Mouse (Mus musculus) layer of hippocampus, postnatal 14 days (tissue): Measurements from ENCODE around the gene Enc1. TPM values are rescaled to one million over a fixed set of nuclear protein-coding genes. Genes with fewer than 3 reads are reported as not detected.
A peak's percentile ranks its signal among the peaks of the same experiment; 100 is the strongest.

Source experiments
- DNase-seq, 2 experiments: peaks; one replicate each; pipeline ENCODE4 v3.0.0; 2021 to 2022; ENCODE audit warnings: low spot score in 2 of 2, mixed read lengths in 1 of 2
- long read RNA-seq, 2 experiments: library from polyadenylated mRNA; stranded (forward); transcript quantifications; one replicate each; pipeline ENCODE4 v2.0.0; 2021
- total RNA-seq, 2 experiments: library from RNA; stranded (reverse); gene quantifications; 2 replicates each; pipeline ENCODE4 v1.2.3; 2021

Gene Enc1
- 100 to 1,000 TPM; 582 to 626 TPM for total RNA-seq
- long read RNA-seq, experiment 1, partial matches to known transcripts: 1 of 53 reads
- long read RNA-seq, experiment 1, other reads (novel, unspliced or antisense): 52 of 53 reads
- long read RNA-seq, experiment 2, full-length matches to known transcripts: 2 of 80 reads
- long read RNA-seq, experiment 2, partial matches to known transcripts: 1 of 80 reads
- long read RNA-seq, experiment 2, other reads (novel, unspliced or antisense): 77 of 80 reads

DNA sequence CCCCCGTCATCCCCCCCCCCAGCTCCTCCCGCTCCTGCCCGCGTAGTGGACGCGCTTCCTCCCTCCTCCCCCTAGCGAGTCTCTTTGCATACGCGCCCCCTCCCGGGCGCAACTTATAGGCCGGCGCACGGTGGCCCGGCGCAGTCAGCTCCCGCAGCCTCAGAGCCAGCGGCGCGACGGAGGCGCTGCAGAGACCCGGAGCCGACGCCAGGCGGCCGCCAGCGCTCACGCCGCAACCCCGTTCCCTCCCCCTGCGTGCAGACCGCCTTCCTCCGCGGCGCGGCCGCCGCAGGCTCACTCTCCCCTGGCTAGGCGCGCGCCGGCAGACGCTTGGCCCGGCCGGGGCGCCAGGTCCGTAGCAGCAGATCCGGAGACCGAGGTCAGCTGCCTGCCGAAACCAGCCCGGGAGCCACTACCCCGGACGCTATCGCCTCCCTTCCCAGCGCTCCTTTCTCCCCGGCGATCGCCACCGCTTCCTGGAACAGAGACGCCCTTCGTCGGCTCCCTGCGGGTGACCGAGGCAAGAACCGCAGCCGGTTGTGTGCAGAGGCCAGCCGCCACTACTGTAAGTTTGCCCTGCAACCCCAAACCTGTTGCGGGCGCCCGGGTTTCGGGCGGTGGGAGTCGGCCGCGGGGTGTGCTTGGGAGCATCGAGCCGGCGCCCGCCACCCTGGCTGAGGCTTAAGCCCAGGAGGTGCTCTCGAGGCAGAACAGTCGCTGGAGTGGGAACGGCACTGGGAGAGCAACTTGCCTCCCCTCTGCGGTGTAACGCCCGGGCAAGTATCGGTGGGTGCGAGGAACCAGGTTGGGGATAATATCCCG is at the start of gene Enc1:
Enc1 (plus strand) TSS at position 141 of the 822 bp plus-strand sequence.
- DNase-seq: peak in 1 of 2 experiments; percentile 93

GRCm38 (mm10) chr13:97192649-97193048 is 48.3 kb upstream of the Enc1 start:
- DNase-seq: no peak

DNA sequence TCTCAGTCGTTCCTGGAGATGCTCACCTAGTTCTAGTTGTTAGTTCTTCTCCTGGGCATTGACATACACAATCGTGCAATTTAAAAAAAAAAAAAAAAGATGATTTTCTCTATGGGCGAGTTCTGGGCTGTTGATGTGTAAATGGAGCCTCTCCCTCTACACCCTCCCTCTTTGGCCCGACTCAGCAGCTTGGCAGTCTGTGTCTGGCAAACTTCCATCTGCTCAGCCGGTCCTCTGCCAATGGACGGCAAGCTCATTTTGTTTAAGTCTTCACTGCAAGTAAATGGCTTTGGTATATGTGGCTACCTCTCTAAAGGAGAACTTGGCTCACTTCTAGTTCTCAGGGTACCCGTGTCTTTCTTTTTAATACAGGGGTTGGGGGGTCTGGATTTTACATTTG is 47.5 kb upstream of the Enc1 start:
- peak; percentile 49 to 83 for DNase-seq

- no peak for DNase-seq
These were observed 44.5 kb upstream of the Enc1 start for GRCm38 (mm10) chr13:97196186-97196924.

GRCm38 (mm10) chr13:97196925-97197218 is 44.0 kb upstream of the Enc1 start:
- no peak for DNase-seq

- DNase-seq: peak; percentile 84 to 88
These were observed 42.9 kb upstream of the Enc1 start, which contains the start of gene Hexb for GRCm38 (mm10) chr13:97197932-97198562. TSS of gene Hexb (minus strand) at chr13:97198357.

GRCm38 (mm10) chr13:97199123-97199522 is 41.8 kb upstream of the Enc1 start:
- no peak for DNase-seq

DNA sequence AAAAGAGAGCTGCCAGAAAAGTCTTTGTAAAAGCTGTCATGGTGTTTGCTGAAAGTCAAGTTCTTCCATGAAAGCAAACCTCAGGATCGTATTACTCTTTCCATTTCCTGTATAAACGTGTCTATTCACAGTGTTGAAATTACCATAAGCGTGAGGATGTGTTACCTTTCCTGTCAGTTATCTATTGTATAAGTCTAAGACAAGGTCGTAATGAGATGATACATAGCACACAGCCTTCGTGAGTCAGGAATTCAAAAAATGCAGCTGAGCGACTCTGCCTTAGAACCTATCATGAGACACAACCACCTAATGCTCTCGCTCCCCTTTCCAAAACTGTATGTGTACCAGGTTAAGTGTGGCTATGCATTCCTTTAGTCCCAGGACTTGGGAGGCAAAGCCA is 39.8 kb upstream of the Enc1 start:
- no peak for DNase-seq

- DNase-seq: no peak
These were observed 39.0 kb upstream of the Enc1 start for GRCm38 (mm10) chr13:97201896-97202295.

DNA sequence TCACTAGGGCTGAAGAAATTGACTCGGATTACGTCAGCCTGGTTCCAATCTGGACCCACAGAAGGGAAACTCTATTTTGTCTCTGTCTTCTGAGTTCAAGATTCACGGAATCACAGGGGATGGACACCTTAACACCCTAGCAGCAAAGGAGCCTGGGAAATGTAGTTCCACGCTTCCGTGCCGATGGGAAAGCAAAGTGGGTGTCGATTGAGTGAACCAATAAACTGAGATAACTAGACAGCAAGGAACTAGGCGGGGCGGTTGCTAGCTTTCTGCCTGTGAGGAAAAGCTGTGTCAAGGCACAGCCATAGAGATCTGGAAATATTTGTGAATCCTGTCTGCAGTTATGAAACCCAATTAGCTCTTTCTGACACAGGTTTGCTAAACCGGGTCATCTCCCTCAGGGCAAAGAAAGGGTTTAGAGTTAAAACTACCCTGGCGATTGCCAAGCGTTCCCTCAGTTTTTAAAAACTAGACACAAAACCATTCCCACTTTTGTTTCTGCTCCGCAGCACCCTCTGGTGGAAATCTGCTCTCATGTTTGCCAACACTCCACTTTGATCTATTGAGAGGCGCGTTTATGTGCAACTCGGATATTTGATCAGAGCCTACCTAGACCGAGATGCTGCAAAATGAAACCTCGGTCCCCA is 35.7 kb upstream of the Enc1 start:
- peak; percentile 87 to 91 for DNase-seq

DNA sequence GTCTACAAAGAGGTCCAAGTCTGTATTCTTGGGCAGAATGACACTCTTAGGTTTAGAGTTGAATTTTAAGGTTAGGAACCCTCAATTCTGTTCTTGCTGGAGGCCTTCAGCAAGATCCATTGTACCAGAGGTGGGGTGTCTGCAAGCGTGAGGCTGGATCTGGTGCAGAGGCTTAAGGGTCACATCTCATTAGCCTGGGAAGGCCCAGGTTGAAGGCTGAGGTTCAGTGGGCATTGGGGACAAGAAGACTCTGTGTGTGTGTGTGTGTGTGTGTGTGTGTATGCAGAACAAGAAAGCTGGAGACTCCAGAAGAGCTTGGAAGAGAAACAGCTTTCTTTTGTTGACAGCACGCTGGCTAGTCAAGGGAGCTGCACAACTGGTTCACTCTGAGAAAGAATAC is 34.9 kb upstream of the Enc1 start:
- DNase-seq: no peak

DNA sequence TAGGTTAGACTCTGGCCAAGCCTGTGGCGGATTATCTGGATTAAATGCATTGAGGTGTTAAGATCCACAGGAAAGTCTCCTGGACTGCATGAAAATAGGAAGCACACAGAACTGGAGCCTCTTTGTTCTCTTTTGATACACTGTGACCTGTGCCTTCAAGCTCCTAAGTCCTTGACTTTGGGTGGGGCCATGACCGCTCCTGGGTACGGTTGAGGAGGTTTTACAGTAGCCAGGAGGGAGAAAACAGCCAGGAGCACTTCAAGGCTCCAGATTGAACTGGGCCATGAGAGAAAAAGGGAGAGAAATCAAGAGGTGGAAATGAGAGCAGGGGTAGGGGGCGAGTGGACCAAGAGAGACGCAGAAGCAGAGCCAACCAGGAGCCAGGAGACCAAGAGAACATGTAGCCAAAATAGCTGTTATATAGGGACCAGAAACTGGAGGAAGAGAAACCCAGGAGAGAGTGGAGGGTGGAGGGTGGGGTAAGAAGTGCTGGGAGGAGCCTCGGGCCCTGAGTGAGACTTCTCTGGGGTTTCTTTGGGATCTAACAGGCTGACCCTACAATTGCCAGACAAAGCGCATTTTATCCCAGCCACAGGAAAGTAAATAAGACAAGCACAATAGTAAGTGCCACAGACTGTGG is 33.3 kb upstream of the Enc1 start:
- DNase-seq: no peak

DNA sequence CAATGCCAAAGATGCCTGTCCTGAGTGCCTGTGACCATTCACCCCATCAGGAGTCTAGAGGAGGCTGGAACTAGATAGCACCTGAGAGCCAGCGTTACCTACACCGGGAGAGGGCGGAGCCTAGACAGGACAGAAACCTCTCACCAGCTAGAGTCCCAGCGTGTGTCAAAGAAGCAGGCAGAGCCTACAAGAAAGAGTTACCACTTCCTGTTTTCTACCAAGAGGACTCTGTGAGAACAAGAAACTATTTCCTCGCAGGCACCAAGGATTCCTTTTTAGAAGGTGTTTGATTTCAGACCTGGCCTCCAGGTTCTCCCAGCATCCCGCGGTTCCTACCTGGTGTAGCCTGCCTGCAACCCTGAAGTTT is 32.8 kb upstream of the Enc1 start:
- no peak for DNase-seq

- DNase-seq: no peak
These were observed 32.4 kb upstream of the Enc1 start for GRCm38 (mm10) chr13:97208500-97209010.

DNA sequence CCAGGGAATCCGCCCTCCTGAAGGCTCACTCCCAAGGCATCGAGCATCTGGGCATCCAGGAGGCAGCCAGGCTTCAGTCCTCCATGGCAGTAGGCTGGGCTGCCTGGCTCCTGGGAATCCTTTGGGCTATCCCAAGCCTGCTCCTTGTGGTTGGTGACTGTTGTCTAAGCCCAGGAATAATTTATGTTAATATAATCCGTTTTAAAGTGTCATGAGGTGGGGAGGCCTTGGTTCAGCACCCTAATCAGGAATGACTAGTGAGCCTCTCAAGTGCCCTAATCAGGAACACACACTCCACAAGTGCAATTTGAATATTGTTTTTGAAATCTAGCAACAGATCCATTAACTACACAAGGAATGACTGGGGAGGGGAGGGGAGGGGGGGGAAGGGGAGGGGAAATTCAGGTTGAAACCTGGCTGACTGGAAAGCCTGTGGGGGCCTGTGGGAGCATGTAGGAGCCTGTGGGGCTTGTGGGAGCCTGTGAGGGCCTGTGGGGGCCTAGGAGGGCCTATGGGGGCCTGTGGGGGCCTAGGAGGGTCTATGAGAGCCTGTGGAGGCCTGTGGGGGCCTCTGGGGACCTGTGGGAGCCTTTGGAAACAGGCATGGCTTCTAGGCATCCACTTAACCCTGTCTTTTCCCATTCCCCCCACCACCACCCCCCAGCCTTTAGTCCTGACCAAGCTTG is 26.2 kb upstream of the Enc1 start:
- DNase-seq: no peak

GRCm38 (mm10) chr13:97215563-97215962 is 25.3 kb upstream of the Enc1 start:
- no peak for DNase-seq

- DNase-seq: no peak
These were observed 24.7 kb upstream of the Enc1 start for GRCm38 (mm10) chr13:97216196-97216595.

GRCm38 (mm10) chr13:97220022-97220421 is 20.9 kb upstream of the Enc1 start:
- no peak for DNase-seq

- no peak for DNase-seq
These were observed 17.0 kb upstream of the Enc1 start for GRCm38 (mm10) chr13:97223856-97224255.
